Mouse (Mus musculus) 3134 (cell line): ENCODE data around the gene Usp22.

Source experiments
- DNase-seq: peaks from one replicate; pipeline ENCODE4 v3.0.0-alpha.2; 2011; ENCODE audit warnings: low spot score; ENCODE audit not compliant: insufficient read length; ENCODE audit errors: extremely low read depth

Usp22 gene

DNA sequence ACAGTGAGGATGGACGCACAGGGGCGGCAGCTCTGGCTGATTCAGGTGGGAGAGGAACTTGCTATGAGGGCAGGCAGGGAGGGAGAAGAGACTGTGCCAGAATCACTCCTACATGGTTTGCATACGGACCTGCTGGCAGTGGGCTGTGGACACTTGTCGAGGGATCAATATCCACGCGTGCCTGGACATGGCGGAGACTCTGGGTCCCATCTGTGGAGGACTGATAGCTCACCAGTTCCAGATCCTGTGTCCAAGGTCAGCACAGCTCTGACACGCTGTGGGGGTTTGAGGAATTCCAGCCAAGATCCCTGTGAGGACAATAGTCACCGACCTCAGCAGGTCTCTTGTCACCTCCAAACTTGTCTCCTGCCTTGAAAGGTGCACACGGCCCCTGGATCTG, 64.7 kb downstream of the Usp22 start:
- no peak for DNase-seq

DNA sequence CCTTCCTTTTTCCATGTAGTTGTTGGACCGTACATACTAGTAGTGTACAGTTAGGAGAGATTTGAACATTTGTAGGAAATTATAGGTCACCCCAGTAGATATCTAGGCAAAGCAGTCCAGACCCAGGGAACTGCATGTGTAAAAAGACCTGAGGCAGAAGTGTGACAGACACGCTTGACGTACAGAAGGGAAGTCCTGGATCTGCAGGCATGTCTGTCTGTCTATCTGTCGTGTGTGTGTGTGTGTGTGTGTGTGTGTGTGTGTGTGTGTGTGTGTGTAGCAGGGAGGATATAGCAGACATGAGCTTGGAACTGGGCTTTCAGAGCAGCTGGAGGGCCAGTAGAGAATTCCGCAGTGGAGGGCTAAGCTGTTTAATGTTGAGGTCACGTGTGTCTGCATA, 65.1 kb downstream of the Usp22 start:
- no peak for DNase-seq

DNA sequence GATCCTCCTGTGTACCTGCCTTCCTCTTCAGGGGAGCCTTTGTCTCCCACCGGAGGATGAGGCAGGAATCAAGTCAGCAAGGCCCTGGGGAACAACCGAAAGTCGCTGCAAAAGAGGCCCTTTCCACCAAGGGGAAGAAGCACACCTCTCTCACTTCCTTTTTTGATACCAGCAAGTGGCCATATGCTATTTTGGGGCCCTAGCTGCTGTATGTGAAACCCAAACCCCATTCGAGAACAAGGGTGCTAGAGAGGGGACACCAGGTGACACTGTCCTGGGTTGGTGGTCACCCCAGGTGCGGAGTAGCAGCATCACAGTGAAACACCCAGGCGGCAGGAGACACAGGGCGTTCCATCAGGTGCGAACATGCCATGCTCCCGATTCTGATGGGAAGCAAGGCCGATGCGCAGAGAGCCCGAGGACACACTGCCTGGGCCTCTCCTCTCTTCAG, 65.9 kb downstream of the Usp22 start:
- no peak for DNase-seq

DNA sequence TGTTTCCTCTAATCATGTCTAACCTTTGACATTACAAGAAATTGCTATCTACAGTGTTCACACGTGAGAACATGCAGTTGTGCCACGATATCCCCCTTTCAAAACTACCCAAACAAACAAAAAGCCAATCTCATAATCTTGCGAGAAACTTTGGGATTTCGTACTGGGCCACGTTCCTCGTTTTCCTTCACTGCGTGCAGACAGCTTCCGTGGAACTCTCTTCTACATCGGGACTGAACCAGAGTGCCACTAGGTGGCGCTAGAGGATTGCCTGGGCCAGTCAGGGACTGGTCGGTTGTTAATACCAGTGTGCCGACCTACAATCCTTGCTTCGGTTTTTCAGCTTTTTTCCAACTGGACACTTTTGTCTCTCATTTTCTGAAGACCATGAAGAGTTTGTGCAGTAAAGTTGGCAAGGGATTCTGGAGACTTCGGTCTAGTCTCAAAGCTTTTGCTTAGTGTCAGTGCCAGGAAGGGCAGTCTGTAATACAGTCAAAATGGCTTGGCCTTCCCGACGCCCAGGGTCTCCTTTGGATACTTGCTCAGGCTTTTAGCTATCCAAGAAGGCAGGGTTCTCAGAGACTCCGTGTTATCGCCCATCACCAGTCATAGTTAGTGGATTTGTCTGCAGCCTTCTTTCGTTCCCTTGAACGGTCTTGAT, 70.5 kb downstream of the Usp22 start:
- DNase-seq, result peak; percentile 57

DNA sequence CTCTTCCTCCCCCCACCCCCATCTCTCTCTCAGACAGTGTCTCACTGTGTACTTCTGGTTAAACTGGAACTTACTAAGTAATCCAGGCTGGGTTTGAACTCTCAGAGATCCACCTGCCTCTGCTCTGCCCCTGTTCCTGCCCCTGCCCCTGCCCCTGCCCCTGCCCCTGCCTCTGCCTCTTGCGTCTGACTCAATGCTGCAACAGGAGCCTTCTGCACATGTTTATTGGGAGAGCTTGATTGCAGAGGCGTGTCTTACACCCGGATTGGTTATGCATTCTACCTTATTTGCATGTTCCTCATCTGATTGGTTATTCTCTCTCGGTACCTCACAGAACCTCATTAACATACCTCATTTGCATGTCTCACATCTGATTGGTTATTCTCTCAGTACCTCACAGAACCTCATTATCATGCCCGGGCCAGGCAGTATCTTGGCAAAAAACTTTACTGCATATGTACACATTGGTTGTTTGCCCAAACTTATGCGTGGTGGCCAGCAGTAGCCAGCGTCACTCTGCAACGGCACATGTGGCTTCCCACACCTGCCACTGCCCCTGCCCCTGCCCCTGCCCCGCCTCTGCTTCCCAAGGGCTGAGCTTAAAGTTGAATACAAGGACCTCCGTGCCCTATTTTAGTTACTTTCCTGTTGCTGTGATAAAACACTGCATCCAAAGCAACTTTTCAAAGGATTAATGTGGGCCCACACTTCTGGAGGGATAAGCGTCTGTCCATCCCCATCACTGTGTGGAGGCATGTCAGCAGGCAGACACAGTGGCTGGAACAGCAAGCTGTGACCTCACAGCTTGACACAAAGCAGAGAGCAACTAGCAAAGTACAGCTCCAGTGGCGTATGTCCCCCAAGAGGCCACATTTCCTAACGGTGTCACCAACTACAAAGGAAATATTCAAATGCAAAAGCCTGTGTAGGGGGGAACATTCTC, 72.2 kb downstream of the Usp22 start:
- DNase-seq, result peak; percentile 35
